Mouse (Mus musculus): Measurements from ENCODE around the gene Lin52. TPM values are rescaled to one million over a fixed set of nuclear protein-coding genes. Genes with fewer than 3 reads are reported as not detected.

Gene Lin52
- polyA plus RNA-seq, 1 experiment from 2014 or later, result 23.5 TPM

DNA sequence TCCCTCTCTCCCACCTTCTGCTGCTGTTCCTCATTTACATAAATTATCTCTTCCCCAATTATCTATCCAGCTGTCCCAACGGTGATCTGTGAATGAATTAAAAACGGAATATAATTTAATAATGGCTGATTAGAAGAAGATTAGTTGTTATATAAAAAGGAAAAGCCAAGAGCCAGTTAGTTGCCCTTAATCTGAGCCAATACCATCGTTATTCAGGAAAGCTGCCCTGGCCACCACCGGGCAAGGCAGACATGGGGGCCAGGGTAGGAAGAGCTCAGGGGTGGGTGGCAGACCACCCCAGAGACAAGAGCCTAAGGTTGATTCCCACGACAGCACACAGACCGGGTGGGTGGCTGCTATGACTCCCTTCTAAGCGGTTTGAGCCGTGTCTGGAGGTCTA is 97.0 kb downstream of the Lin52 start:
- ATAC-seq (ENCODE audit: low read depth), result no peak
- WGBS, result 55% methylated on average over 8 of the region's 8 CpGs
- Histone ChIP-seq H3K27me3 (ENCODE audit: control insufficient read depth, insufficient read depth, low read depth, low read length) (no peaks in the 10 kb centered on the region), H3K9me3 (ENCODE audit: control insufficient read depth, low read length) (no peaks in the 10 kb centered on the region), H3K9ac (ENCODE audit: low read length) (no peak overlapping the region), H3K36me3 (ENCODE audit: control insufficient read depth, insufficient read depth, low read length) (no peaks in the 10 kb centered on the region), H3K4me2 (ENCODE audit: low read depth, low read length) (no peak overlapping the region), H3K27ac (ENCODE audit: low read length) (no peak overlapping the region), H3K4me3 (ENCODE audit: low read length) (no peak overlapping the region), H3K4me1 (replicated peaks; ENCODE audit: control insufficient read depth, insufficient read depth, low read length) (no peaks in the 10 kb centered on the region)

DNA sequence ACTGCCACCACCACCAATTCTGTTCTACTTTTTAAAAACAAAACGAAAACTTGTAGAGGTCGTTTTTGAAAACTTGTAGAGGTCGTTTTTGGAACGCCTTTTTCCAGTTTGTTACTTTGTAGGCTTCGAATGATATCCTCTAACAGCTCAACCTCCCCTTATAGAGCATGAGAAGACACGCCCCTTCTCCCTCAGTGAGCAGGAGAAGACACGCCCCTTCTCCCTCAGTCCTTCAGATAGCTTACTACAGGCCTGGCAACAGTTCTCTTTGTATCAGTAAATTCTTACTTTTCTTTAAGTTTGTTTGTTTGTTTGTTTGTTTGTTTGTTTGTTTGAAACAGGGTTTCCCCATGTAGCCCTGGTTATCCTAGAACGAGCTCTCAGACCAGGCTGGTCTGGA is 104.0 kb downstream of the Lin52 start:
- Histone ChIP-seq H3K4me1 (replicated peaks; ENCODE audit: control insufficient read depth, insufficient read depth, low read length) (no peaks in the 10 kb centered on the region), H3K27ac (ENCODE audit: low read length) (no peak overlapping the region), H3K9ac (ENCODE audit: low read length) (no peak overlapping the region), H3K4me3 (ENCODE audit: low read length) (no peak overlapping the region), H3K9me3 (ENCODE audit: control insufficient read depth, low read length) (no peaks in the 10 kb centered on the region), H3K36me3 (ENCODE audit: control insufficient read depth, insufficient read depth, low read length) (no peaks in the 10 kb centered on the region), H3K27me3 (ENCODE audit: control insufficient read depth, insufficient read depth, low read depth, low read length) (no peaks in the 10 kb centered on the region), H3K4me2 (ENCODE audit: low read depth, low read length) (no peak overlapping the region)
- no peak for ATAC-seq (ENCODE audit: low read depth)
- 44% methylated on average over 8 of the region's 8 CpGs for WGBS

DNA sequence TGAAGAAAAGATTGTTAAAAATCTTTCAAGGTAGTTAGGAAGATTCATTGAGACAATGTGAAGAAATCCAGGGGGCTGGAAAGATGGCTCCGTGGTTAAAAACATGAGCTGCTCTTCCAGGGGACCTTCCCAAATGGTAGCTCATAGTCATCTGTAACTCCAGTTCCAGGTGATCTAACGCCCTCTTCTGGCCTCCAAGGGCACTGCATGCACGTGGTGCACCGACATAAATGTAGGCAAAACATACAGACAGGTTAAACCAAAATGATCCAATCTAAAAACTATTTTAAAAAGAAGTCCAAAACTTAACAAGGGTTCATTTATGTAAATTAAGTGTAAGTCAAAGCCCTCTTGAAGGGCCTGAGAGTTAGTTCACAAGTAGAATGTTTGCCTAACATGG is 111.3 kb downstream of the Lin52 start:
- ATAC-seq (ENCODE audit: low read depth), result no peak
- Histone ChIP-seq H3K4me1 (replicated peaks; ENCODE audit: control insufficient read depth, insufficient read depth, low read length) (no peaks in the 10 kb centered on the region), H3K4me2 (ENCODE audit: low read depth, low read length) (no peak overlapping the region), H3K4me3 (ENCODE audit: low read length) (no peak overlapping the region), H3K9ac (ENCODE audit: low read length) (no peak overlapping the region), H3K27ac (ENCODE audit: low read length) (no peak overlapping the region), H3K36me3 (ENCODE audit: control insufficient read depth, insufficient read depth, low read length) (no peaks in the 10 kb centered on the region), H3K27me3 (ENCODE audit: control insufficient read depth, insufficient read depth, low read depth, low read length) (peaks cover 6% of the 10 kb centered on the region; the same call in 1 of the 2 replicates), H3K9me3 (ENCODE audit: control insufficient read depth, low read length) (no peaks in the 10 kb centered on the region)
- 47% methylated on average over 4 of the region's 4 CpGs for whole genome bisulfite sequencing

DNA sequence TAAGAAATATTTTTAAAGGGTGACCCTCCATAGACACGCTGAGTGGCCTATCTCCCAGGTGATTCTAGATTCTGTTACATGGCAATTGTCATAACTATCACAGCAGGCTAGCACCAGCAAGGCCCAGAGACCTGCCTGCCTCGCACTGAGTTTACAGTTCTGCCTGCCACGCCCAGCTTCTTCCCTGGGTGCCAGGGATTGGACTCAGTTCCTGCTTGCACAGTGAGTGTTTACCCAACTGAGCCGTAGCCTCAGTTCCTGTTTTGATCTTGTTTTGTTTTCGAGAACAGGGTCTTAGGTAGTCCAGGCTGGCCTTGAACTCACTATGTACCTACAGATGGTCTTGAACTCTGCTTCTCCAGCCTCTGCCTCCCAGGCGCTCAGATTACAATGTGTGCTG is 116.4 kb downstream of the Lin52 start:
- Histone ChIP-seq H3K4me2 (ENCODE audit: low read depth, low read length) (no peak overlapping the region), H3K4me3 (ENCODE audit: low read length) (no peak overlapping the region), H3K4me1 (replicated peaks; ENCODE audit: control insufficient read depth, insufficient read depth, low read length) (0 out of 2 replicates have a peak, but pooled peaks cover 5% of the 10 kb centered on the region), H3K27me3 (ENCODE audit: control insufficient read depth, insufficient read depth, low read depth, low read length) (peaks cover 53% of the 10 kb centered on the region), H3K36me3 (ENCODE audit: control insufficient read depth, insufficient read depth, low read length) (no peaks in the 10 kb centered on the region), H3K9ac (ENCODE audit: low read length) (no peak overlapping the region), H3K9me3 (ENCODE audit: control insufficient read depth, low read length) (no peaks in the 10 kb centered on the region), H3K27ac (ENCODE audit: low read length) (no peak overlapping the region)
- ATAC-seq (ENCODE audit: low read depth), result no peak
- 58% methylated on average over 6 of the region's 6 CpGs for WGBS

GRCm38 (mm10) chr12:84569336-84569970 is 118.2 kb downstream of the Lin52 start, which contains the start of gene Vsx2:
Vsx2 (plus strand) TSS chr12:84569762.
- H3K4me1 ChIP-seq (replicated peaks; ENCODE audit: control insufficient read depth, insufficient read depth, low read length), result 0 out of 2 replicates have a peak, but pooled peaks cover 5% of the 10 kb centered on the region
- no peaks in the 10 kb centered on the region for H3K36me3 ChIP-seq (ENCODE audit: control insufficient read depth, insufficient read depth, low read length)
- H3K9me3 ChIP-seq (ENCODE audit: control insufficient read depth, low read length), result no peaks in the 10 kb centered on the region
- peak; percentile 41; the same call in 1 of the 2 replicates for ATAC-seq (ENCODE audit: low read depth)
- H3K4me2 ChIP-seq (ENCODE audit: low read depth, low read length), result no peak within 1 kb of the TSS
- 4% methylated on average over 25 of the region's 25 CpGs for WGBS
- H3K27me3 ChIP-seq (ENCODE audit: control insufficient read depth, insufficient read depth, low read depth, low read length), result peaks cover 65% of the 10 kb centered on the region
- no peak within 1 kb of the TSS for H3K9ac ChIP-seq (ENCODE audit: low read length)
- no peak within 1 kb of the TSS for H3K4me3 ChIP-seq (ENCODE audit: low read length)
- H3K27ac ChIP-seq (ENCODE audit: low read length), result no peak within 1 kb of the TSS

DNA sequence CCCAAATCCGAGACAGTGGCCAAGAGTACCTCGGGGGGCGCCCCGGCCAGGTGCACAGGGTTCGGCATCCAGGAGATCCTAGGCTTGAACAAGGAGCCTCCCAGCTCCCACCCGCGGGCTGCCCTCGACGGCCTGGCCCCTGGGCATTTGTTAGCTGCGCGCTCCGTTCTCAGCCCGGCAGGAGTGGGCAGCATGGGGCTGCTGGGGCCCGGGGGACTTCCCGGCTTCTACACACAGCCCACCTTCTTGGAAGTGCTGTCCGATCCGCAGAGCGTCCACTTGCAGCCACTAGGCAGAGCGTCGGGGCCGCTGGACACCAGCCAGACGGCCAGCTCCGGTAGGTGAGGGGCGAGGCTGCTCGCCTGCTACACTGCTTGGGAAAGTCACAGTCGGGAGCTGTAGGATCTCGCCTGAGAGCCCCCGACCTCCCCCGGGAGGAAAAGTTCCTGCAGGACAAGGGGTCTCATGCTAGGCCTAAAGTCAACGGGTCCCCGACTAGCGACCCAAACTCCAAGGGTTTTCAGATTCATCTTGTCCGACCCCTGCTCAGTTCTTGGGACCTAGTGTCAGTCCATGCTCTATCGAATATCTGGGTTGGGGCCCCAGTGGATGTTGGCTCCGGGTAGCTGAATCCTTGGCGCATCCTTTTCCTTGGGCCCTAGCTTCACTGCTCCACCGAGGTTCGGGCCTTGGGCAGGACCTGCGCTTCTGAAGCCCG is 118.9 kb downstream of the Lin52 start:
- H3K4me2 ChIP-seq (ENCODE audit: low read depth, low read length), result no peak overlapping the region
- H3K4me1 ChIP-seq (replicated peaks; ENCODE audit: control insufficient read depth, insufficient read depth, low read length), result 0 out of 2 replicates have a peak, but pooled peaks cover 5% of the 10 kb centered on the region
- H3K27me3 ChIP-seq (ENCODE audit: control insufficient read depth, insufficient read depth, low read depth, low read length), result peaks cover 65% of the 10 kb centered on the region
- no peak overlapping the region for H3K4me3 ChIP-seq (ENCODE audit: low read length)
- no peaks in the 10 kb centered on the region for H3K9me3 ChIP-seq (ENCODE audit: control insufficient read depth, low read length)
- WGBS, result 2% methylated on average over 40 of the region's 40 CpGs
- no peaks in the 10 kb centered on the region for H3K36me3 ChIP-seq (ENCODE audit: control insufficient read depth, insufficient read depth, low read length)
- H3K9ac ChIP-seq (ENCODE audit: low read length), result no peak overlapping the region
- H3K27ac ChIP-seq (ENCODE audit: low read length), result no peak overlapping the region
- 0 out of 2 replicates have a peak, but pooled peaks have one; percentile 15 for ATAC-seq (ENCODE audit: low read depth)

DNA sequence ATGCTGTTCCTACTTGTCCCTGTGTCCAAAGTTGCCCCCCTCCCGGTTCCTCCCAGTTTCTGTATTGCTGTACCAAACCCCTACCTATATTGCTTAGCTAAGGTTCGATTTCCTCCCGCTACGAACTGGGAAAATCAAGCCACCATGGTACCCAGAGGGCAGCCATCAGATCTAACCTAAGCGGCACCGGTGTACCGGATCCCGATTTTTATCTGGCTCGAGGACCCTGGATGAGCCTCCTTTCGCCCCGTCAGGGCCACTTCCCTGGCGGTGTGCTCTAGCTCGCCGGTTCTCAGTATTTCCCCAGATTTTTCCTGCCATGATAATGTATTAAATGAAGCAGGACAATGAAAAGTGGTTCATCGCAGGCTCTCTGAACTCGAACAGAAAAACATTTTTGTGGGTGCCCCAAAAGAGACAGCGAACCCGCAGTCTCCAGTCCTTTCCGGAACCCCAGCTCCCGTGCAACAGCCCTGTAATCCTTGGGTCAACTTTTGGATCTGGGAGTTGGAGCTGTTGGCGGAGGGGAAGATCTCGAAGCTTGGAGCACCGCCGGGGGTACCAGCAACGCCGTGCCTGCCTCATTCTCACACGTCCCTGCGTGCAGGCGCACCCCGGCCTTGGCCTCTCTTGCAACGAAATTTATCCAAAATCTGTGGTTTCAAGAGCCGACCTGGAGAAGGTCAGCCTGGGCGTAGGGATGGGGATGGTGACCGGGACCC is 119.6 kb downstream of the Lin52 start:
- Histone ChIP-seq H3K4me3 (ENCODE audit: low read length) (no peak overlapping the region), H3K4me1 (replicated peaks; ENCODE audit: control insufficient read depth, insufficient read depth, low read length) (0 out of 2 replicates have a peak, but pooled peaks cover 5% of the 10 kb centered on the region), H3K9me3 (ENCODE audit: control insufficient read depth, low read length) (no peaks in the 10 kb centered on the region), H3K27ac (ENCODE audit: low read length) (no peak overlapping the region), H3K36me3 (ENCODE audit: control insufficient read depth, insufficient read depth, low read length) (no peaks in the 10 kb centered on the region), H3K9ac (ENCODE audit: low read length) (no peak overlapping the region), H3K27me3 (ENCODE audit: control insufficient read depth, insufficient read depth, low read depth, low read length) (peaks cover 65% of the 10 kb centered on the region), H3K4me2 (ENCODE audit: low read depth, low read length) (no peak overlapping the region)
- 2% methylated on average over 34 of the region's 34 CpGs for WGBS
- no peak for ATAC-seq (ENCODE audit: low read depth)

DNA sequence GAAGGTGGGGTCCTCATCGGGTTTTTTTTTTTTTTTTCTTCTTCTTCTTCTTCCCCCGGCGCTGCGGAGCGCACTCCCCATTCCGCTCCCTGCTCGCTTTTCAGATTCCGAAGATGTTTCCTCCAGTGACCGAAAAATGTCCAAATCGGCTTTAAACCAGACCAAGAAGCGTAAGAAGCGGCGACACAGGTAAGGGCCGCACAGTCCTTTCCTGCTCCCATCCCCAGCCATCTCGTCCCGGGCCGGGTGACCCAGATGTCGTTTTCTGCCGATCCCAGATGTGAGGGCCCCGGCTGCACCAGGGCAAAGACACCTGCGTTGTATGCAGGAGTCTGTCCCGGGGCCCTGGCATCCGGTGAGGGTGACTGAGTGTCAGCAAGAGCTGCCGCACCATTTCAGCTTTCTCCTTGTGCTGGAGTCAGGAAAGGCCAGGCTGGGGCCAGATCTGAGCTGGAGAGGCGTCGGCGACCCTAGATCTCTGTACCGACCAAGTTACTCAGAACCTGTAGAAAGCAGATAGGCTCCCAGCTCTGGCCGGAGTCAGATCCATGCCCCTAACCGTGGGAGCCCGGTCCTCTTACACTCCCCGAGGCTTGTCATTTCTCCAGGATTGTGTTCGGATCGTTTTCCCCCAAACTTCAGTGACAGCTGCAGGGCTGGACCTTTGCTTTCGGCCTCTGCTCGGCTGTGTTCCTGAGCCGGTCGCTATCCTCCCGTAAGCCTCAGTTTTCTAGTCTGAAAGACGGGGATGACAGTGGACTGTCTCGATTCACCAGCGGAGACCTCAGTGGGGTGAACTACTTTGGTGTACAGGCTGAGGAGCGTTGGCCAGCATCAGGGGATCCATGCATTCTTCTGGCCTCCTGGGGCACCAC is 120.5 kb downstream of the Lin52 start:
- Histone ChIP-seq H3K4me2 (ENCODE audit: low read depth, low read length) (no peak overlapping the region), H3K9me3 (ENCODE audit: control insufficient read depth, low read length) (no peaks in the 10 kb centered on the region), H3K27ac (ENCODE audit: low read length) (no peak overlapping the region), H3K27me3 (ENCODE audit: control insufficient read depth, insufficient read depth, low read depth, low read length) (peaks cover 65% of the 10 kb centered on the region), H3K4me3 (ENCODE audit: low read length) (no peak overlapping the region; the same call in 1 of the 2 replicates), H3K4me1 (replicated peaks; ENCODE audit: control insufficient read depth, insufficient read depth, low read length) (0 out of 2 replicates have a peak, but pooled peaks cover 5% of the 10 kb centered on the region), H3K9ac (ENCODE audit: low read length) (no peak overlapping the region), H3K36me3 (ENCODE audit: control insufficient read depth, insufficient read depth, low read length) (no peaks in the 10 kb centered on the region)
- ATAC-seq (ENCODE audit: low read depth), result no peak
- WGBS, result 2% methylated on average over 43 of the region's 43 CpGs
